Mouse (Mus musculus) NIH3T3 (cell line): Measurements from ENCODE around the gene Mxi1.
A peak's percentile ranks its signal among the peaks of the same experiment; 100 is the strongest.

Experiments used
- DNase-seq: peaks from one replicate; pipeline ENCODE4 v3.0.0-alpha.2; 2012; ENCODE audit warnings: low read depth

Mxi1 gene

DNA sequence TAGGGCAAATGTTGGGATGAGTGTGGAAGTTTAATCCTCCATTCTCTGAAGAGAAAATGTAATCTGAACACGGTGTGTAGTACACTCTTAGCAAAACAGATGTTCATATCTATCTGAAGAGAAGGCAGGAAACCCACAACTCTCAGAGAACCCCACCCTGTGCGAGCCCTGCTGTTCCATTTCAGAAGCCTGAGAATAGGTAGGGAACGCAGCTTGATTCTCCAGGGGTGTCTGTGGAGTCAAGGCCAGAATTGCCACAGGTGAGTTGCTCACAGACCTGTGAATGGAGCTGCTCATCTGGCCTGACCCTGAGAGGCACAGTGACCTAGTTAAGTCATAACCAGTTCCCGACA is 10.5 kb upstream of the Mxi1 start:
- DNase-seq = no peak

DNA sequence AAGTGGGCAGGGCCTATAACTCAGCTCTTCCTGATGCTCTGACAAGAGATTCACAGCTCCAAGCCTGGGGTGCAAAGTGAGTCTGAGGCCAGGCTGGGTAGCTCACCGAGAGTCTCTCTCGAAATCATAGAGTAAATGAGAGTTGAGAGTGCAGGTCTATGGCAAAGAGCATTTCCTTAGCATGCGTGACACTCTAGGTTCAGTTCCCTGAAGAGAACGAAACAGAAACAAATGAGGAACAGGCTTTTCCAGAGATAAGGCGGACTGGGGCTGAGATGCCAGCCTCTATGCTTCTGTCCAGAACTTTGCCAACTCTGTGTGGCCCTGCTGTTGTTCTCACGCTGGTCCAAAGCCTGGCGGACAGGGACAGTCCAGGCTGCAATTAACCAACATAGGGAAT is 6.9 kb upstream of the Mxi1 start:
- no peak for DNase-seq

DNA sequence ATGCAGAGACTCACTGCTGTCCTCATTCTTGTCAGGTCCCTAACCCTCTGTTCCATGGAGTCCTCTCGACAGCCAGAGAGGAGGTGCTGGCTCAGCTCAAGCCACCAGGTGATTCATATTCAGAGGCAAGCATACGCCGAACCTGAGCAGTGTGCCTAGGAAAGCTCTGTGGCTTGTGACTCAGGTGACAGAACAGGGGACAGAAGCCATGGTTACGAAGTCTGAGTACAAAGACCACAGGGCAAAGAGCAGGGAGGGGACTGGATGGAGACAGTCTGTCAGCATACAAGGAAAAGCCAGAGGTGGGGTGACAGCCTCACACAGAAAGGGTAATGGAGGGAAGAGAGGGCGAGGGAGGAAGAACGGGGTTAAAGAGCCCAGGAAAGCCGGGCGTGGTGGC is 4.7 kb upstream of the Mxi1 start:
- DNase-seq = no peak

DNA sequence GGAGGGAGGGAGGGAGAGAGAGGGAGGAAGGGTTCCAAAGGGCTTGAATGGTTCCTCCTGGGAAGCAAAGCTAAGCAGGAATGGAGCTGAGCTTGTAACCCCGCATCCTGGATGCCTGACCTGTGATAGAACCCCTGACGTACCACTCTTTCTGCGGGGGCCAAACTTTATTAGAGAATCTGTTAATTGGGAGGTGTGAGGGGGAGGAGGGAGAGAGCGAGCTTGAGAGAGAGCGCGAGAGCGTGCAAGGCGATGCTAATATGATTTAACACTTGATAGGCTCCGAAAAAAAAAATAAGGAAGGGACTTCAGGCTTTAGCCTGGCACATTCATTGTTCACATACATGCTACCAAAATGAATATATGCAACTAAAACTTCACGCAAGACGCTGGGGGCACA is 3.6 kb upstream of the Mxi1 start:
- DNase-seq = no peak

DNA sequence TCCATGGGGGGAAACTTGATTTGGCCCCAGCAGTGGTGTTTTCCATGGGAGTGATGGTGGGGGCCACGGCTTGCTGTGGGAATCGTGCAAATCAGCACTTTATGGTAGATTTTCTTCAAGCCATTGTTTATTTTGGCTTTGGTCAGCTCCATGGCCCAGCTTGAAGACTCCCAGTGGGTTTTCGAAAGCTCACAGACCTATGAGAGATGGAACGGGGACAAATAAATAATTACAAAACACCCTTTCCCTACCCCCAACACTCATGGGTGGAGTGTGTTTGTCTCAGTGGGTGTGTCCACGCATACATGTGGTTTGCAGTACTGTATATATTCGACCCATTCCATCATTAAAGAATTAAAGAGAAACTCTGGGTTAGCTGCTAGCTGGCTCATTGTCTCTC is 3.1 kb upstream of the Mxi1 start:
- DNase-seq = no peak

DNA sequence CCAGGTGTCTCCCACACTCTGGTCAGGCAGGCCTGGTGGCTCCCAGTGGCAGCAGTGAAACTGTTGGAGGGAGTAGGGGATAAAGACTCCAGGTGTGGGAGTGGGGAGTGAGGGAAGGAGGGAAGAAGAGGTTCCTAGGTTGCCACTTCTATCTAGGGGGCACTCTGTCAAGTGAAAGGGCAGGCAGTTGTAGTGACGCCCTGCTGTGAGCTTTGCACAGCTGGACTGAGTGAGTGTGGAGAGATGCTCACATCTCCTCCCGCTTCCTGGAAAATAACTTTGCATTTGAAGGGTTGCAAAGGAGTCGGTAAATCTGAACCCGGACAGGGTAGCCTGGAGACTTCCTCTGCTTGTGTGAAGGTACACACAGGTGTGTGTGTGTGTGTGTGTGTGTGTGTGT is 687 bp upstream of the Mxi1 start:
- no peak for DNase-seq

DNA sequence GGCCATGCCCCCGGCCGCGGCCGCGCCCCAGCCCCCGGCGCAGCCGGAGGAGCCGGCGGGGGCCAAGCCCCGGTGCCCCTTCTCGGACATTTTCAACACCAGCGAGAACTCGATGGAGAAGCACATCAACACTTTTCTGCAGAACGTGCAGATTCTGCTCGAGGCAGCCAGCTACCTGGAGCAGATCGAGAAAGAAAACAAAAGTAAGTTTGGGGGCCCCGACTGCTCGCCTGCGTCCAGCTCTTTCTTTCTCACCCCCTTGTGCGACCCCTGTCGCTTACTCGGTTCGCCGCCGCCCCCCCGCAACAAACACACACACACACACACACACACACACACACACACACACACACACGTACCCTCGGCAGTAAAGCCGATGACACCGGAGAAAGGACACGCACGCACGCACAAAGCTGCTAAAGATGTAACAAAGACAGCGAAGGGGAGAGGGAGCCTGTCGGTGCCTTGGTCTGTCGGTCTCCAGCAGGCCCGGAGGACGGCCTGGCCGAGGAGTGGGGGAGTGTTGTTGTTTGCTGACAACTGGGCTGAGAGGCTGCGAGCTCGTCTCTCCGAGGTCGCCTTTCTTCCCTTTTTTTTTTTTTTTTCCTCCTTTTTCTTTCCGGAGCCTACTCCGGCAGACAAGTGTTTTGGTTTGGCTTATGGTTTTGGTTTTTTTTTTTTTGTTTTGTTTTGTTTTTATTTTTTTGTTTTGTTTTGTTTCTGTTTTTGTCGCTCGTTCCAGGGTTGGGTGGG is 629 bp downstream of the Mxi1 start:
- peak; percentile 66 for DNase-seq

DNA sequence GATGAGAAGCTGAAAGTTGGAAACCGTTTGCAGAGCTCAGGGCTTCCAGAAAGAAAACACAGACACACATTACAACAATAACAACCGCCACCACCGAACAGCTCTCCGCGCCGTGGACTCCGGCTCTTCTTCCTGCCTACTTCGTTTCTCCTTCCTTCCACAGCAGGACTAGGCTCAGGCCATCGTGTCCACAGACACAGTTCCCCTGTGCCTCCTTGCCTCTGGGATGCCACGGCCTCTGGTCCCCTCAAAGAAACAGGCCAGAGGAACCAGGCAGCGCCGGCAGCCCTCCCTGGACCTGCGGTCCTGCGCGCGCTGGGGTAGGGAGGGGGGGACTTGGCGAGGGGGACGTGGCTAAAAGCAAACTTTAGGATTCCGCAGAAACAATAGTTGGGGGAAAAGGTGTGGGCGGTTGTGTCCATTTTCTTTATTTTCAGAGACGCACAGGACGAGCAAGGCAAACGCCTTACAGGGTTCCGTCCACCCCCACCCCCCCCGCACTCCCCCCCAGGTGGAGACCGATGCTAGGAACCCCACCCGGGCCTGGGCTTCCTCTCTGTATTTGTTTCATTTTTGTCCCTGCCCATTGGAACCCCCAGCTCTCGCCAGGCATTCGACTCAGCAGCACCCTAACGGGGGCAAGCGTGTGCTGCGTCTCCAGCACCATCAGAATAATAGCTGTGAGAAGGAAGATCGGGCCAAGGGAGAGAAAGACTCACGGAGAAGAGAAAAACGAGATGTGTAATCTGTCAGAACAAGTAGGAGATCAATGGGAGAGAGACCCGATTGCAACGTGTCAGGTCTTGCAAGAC is 1.4 kb downstream of the Mxi1 start:
- DNase-seq = peak; percentile 68

DNA sequence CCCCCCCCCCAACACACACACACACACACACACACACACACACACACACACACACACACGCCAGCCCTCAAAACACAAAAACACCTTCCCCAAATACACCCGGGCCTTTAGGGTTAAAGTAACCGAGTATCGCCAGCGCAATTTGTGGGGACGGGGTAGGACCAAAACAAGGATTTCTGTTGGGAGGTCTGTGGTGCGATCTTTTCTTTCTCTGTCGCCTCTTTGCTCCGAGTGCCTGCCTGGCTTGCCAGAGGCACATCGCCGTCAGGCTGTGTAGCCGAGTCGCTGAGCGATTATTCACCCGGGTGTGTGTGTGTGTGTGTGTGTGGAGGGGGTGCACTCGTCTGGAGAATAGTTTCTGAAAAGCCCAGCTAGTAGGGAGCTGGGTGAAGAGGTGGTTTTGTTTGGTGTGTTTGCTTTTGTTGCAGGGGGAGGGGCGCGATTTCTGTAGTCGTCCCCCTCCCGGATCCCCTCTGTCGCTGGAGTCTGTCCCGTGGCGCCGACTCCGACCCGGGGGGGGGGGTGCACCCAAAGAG is 2.1 kb downstream of the Mxi1 start:
- peak; percentile 69 for DNase-seq

DNA sequence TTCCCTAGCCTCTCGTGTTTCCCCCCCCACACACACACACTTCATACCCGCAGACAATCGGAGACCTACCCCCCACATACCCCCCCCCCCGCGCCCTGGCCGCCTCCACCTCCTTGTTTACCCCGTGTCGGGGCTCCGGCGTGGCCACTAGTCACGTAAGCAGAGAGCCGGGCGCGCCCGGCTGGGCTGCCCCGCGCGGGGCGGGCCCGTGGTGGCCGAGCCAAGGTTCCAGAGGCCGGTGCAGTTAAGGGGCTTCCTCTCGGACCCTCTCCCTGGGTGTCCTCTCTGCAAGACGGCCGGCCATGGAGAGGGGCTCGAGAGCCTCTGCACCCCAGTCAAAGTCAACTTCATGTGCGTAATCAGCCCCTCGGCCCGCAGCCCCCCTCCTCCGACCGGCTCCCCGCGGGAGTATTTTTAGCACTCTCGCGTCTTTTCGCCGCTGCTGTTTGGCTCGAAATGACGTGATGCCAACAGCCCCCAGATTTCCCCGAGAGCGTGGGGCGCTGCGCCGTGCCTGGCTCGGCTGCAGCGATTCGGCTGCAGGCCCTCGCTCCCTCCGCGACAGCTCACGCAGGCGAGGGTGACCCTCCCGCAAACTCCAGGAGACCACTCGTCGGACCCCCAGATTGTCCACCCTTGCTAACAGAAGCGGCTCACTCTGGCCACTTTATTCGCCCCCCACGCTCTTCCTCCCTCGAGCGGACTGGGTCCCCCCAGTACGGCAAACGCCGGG is 2.8 kb downstream of the Mxi1 start:
- DNase-seq = peak; percentile 87

DNA sequence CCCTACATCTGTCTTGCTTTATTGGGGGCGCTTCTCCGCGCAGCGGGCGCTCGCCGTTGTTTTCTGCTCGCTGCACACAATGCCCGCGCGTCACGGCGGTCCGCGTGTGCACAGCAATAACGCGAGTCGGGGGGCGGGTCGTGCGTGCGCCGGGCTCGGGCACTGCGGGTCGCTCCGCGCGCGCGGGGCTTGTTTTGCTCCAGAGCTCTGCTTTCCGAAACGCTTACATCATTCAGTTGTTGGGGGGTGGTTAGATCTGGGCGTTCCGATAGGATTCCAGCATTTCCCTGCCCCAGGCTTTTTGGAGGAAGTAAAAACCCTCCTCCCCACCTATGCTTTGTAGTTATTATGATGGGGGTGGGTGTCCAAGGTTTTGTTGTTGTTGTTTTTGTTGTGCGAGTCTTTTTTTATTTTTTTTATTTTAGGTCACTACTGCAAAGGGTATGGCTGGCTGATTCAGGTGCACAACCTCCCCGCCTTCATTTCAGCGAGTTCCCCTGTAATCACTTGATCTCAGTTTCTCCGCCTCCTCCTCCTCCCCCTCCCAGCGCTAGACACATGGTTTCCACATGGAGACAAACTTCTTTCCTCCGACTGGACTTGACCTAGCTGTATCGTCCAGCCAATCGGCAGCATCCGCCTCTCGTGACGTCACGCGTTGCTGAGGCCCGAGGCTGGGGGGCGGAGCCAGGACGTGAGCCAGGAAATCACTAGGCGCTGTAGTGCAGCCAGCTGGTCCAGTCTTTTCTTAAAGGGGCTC is 3.5 kb downstream of the Mxi1 start:
- peak; percentile 100 for DNase-seq

DNA sequence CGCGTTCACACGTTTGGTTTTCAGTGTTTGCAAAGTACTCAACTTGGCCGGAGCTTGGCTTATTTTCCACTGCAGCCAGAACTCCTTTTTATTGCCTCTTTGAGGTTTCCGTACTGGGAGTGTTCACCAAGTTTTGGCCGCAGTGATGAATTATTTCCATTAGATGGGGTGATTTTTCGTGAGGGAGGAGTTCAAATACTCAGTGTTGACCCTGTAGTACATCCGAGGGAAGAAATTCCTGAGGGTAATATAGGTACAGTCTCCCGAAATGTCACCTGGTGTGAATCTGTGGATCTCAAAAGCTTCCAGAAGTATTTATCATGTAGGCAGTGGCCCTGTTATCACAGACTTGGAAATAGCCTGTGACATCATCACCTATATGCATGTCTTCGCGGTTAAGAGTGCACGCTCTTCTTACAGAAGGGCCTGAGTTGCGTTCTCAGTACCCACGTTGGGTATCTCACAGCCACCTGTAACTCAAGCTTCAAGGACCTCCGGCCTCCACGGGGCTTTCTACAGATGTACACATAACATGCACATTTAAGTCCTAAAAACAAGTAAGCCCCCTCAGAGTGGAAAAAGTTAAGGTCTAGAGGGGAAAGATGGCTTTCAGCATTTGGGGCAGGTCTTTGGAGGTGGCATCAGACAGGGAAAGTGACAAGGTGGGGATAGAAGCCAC is 4.4 kb downstream of the Mxi1 start:
- no peak for DNase-seq

DNA sequence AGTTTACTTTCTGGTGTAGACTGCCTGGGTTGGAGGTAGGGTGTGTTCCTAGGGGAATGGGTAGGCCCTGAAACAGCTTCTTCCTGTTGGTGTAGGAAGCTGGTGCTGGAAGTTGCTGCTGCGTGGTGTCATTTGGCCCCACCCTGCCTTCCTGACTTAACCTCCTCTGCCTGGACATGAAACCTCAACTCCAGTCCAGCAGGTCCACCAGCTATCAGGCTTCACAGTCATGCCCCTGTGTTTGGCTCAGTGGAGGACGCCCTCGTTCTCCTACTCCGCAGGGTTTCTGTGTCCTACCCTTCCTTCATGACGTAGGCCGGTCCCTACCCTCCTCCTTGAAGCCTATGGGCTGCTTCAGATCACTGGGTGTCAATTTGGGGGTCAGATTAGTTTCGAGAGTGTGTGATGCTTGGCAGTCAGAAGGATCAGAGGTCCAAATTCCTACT is 4.9 kb downstream of the Mxi1 start:
- DNase-seq = no peak

DNA sequence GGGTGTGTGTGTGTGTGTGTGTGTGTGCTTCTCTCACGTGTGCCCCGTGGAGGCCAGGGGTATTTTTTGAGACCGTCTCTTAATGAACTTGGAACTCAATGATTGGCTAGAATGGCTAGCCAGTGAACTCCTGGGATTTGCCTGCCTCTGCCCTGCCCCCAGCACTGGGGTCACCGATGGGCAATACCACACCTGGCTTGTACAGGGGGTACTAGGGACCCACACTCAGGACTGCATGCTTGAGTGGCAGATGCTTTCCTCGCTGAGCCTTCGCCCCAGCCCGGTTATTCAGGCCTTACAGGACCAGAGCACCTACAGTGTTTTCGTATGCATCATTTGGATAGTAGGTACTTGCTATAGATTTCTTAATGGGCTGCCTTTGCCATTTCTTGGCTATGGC is 5.8 kb downstream of the Mxi1 start:
- no peak for DNase-seq

DNA sequence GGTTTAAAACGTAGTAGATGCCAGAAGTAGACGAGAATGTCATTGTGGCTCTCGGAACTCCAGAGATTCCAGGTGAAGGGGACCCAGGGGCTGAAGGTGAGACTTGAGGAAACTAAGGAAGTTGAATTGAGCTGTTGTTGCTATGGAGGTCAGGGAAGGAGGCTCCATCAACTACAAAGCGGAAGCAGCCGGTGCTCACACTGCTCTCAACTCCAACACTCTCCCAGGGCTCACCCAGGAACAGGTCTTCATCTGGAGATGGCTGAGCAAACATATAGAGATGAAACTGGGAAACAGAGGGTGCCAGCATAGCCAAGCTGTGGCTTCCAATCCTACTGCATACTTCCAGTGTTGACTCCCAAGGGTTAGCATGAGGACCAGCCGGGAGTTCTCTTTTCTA is 6.6 kb downstream of the Mxi1 start:
- no peak for DNase-seq

DNA sequence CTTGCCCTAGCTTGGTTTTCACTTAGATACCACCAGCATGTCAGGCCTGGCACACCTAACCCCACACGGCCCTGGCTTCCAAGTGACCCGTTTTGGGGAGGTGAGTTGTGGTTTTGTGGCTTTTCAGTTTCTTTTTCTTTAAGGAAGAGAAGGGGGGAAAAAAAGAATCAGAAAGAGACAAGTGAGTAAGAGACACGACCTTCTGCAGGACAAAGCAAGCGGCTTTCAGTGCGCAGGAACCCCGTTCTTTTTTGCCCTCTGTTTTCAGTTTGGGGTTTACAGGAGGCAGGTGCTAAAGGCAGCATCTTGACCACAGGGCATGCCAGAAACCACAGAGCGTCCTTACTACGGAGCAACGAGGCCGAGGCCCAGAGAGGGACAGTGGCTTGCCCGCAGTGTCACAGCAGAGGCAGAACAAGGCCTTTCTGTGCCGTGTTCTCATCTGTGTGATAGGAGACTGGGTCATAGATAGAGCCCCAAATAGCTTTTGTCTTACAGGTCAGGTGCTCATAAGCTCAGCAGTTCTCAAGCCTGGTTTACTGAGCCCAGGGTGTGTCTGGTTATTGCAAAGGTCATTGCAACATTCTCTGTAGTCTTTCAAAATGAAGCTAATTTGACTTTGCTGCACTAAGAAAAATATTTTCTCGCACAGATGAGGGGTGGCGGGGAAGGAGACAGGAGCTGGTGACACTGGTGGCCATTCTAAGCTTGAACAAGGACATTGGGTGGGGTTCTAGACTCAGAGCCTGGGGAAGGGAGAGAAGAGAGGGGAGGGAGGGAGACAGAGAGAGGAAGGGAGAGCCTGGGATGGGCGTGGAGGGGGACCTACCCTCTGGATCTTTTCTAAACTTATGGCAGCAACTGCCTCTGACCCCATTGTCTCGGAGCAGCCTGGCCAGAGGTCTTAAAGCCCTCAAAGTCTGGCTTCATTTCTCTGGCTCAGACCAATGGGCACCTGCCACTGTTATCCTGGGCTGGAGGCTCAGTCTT is 8.1 kb downstream of the Mxi1 start:
- DNase-seq = no peak

DNA sequence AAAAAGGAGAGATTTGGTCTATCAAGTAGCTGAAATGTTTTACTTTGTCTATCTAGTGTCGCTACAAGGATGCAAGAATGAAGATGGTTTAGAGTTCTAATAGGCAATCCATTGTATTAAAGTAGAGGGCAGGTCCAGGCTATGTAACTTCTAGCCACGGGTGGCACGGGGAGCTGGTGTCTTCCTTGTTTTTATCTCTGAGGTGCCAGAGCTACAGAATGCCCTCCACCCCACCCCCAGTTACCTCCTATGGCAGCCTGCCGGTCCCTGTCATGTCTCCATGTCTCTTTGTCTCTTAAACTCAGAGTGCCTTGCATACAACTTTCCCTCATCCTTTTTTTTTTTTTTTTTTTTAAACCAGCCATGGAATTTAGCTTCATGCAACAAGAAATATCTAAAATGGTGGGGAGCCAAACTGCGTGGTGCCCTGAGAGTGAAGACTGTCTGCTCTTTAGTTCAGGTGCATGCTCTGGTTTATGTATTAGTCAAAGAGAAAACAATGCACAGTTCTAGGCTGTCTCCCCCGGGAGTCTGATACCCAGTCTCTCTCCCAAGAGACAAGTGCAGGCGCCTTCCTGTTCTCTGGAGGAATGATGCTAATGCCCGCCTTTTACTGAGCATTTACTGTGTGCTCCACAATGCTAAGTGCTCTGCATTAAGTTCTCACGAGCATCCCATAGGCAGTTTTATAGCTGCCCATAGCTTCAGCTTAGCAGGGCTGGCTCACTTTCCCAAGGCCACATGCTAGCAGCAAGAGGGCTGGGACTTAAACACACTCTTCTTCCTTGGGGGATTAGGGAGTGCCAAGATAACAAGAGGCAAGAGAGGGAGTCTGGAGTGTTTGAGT is 10.2 kb downstream of the Mxi1 start:
- no peak for DNase-seq

DNA sequence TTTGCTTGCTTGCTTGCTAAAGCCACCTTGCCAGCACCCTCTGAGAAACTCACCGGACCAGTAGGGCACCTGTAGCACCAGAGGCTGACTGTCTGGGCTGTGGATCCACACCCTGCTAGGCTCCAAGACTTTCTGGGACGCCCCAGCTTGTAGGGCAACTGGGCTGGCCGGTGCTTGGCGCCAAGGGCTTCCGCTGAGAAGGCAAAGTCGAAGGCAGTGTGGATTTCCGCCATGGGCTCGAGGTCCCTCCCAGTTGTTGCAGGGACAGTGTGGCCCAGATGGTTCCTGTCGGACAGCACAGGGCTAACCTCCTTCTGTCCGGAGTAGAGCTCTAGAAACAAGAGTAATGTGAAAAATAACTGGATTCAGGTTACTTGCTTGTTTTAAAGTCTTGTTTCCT is 11.0 kb downstream of the Mxi1 start:
- DNase-seq = no peak

DNA sequence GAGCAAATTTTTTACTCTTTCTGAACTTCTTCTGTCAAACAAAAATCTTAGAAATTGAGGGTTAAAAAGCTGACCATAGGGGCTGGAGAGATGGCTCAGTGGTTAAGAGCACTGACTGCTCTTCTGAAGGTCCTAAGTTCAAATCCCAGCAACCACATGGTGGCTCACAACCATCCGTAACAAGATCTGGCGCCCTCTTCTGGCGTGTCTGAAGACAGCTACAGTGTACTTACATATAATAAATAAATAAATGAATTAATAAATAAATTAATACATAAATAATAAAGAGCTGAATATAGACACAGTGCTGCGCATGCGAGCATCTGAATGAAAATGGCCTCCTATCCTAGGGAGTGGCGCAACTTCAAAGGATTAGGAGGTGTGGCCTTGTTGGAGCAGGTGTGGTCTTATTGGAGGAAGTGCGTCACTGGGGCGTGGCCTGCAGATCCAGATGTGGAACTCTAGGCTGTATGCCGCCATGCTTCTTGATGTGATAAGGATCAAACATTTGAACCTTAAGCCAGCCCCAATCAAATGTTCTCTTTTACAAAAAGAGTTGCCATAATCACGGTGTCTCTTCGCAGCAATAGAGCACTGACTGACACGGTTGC is 12.2 kb downstream of the Mxi1 start:
- DNase-seq = no peak
